Mouse (Mus musculus): ENCODE measurements around the gene Cnnm2.

GRCm38 (mm10) chr19:46784038-46784437 is 22.6 kb downstream of the Cnnm2 start:
- no peak for TF ChIP-seq CTCF (IDR thresholded peaks at IDR 0.05; ENCODE audit: low read depth)
- TF ChIP-seq EP300 (optimal IDR thresholded peaks at IDR 0.05): no peak

All from stomach, postnatal 0 days (tissue).